Mouse (Mus musculus): Measurements from ENCODE around the gene Ccdc33.

DNA sequence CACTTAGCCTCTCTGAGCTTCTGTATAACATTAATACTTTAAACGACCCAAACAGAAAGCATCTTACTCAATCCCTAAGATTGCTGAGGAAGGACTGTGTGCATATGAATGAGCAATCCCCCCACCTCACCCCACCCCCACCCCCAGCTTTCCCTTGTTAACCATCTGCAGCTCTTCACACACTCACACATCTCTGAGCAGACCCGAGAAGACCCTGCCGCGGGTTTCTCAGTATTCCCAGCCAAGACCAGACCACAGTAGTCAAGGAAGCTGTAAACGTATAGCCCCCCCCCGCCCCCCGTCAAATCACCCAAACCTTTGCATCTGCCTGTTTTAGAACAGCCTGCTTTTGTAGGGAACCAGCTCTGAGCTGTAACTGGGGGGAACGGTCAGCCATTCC is 34.0 kb downstream of the Ccdc33 start:
- TF ChIP-seq CTCF (IDR thresholded peaks at IDR 0.05; ENCODE audit: low read depth) = no peak
- no peak for TF ChIP-seq EP300 (IDR thresholded peaks at IDR 0.05; ENCODE audit: low read depth)

All from heart, postnatal 0 days (tissue).